Mouse (Mus musculus): ENCODE measurements at regions not wholly inside any gene's neighbourhood (a gene's known extent, or its start where the extent isn't known, plus 50 kb on each side); places are given as distances from the start of the nearest gene placed in this dataset.

GRCm38 (mm10) chr6:103832808-103833207 is 322.4 kb downstream of the Chl1 start:
- TF ChIP-seq POLR2A (IDR thresholded peaks at IDR 0.05; ENCODE audit: extremely low read depth, insufficient read depth, low read length) = no peak
- no peak for TF ChIP-seq CTCF (IDR thresholded peaks at IDR 0.05; ENCODE audit: low read depth, low read length)
